Mouse (Mus musculus): Measurements from ENCODE around the gene Vti1a. TPM values are rescaled to one million over a fixed set of nuclear protein-coding genes. Genes with fewer than 3 reads are reported as not detected.

Vti1a gene
- total RNA-seq, 1 experiment = 14.9 TPM

- in situ Hi-C loops (cut with MboI; ENCODE audit: low sequenced_read_pairs in 2 of 2, unreplicated experiment in 2 of 2) = no loop called here
- Histone ChIP-seq H3K36me3 (ENCODE audit: control insufficient read depth, insufficient read depth, low read length, poor library complexity, severe bottlenecking) (no peaks in the 10 kb centered on the region; the same call in 1 of the 2 replicates), H3K9me3 (ENCODE audit: control insufficient read depth, insufficient read depth, low read depth, low read length) (no peaks in the 10 kb centered on the region), H3K27ac (ENCODE audit: insufficient read depth, low read depth, low read length, poor library complexity, severe bottlenecking) (no peak overlapping the region), H3K4me3 (ENCODE audit: insufficient read depth in 1 of 2, low read depth in 1 of 2, low read length in 2 of 2, poor library complexity in 1 of 2, severe bottlenecking in 1 of 2) (no peak overlapping the region), H3K4me1 (ENCODE audit: control insufficient read depth in 2 of 2, insufficient read depth in 2 of 2, low read length in 2 of 2, poor library complexity in 1 of 2) (peaks cover 0 to 8% of the 10 kb centered on the region in 2 experiments; a peak in 1 of 4 replicates), H3K9ac (ENCODE audit: insufficient read depth, low read depth, low read length, poor library complexity, severe bottlenecking) (no peak overlapping the region)
- TF ChIP-seq MAFK (IDR thresholded peaks at IDR 0.05; ENCODE audit: insufficient read depth, low read depth, low read length) (no peak), ZC3H11A (IDR thresholded peaks at IDR 0.05; ENCODE audit: borderline replicate concordance, low read depth, low read length) (no peak), CHD2 (IDR thresholded peaks at IDR 0.05; ENCODE audit: low read depth, low read length) (no peak), HCFC1 (IDR thresholded peaks at IDR 0.05; ENCODE audit: borderline replicate concordance, insufficient read depth, low read length) (no peak), ZNF384 (IDR thresholded peaks at IDR 0.05; ENCODE audit: low read depth, low read length) (no peak)
- DNase-seq (ENCODE audit: low read depth, low spot score) = no peak
These were observed 264.1 kb downstream of the Vti1a start for GRCm38 (mm10) chr19:55580152-55580551.

DNA sequence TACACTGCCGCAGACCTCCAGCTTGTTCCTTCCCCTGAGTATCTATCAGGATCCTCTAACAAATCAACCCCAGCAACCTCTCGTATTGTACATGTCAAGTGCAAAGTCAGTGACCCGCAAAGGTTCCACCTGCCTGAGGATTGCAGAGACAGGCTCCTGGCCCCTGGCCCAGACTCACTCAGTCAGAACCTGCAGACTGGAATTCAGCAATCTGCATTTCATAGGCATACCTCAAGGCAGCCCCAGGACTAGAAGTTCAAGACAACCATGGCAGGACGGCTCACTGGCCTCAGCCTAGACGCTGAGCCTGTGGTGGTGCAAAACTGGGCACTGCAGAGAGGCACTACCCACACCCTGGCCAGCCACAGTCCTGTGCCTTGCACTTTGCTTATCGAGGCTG, 264.6 kb downstream of the Vti1a start:
- Histone ChIP-seq H3K27ac (ENCODE audit: insufficient read depth, low read depth, low read length, poor library complexity, severe bottlenecking) (no peak overlapping the region), H3K9ac (ENCODE audit: insufficient read depth, low read depth, low read length, poor library complexity, severe bottlenecking) (no peak overlapping the region), H3K4me3 (ENCODE audit: insufficient read depth in 1 of 2, low read depth in 1 of 2, low read length in 2 of 2, poor library complexity in 1 of 2, severe bottlenecking in 1 of 2) (no peak overlapping the region), H3K4me1 (ENCODE audit: control insufficient read depth in 2 of 2, insufficient read depth in 2 of 2, low read length in 2 of 2, poor library complexity in 1 of 2) (peaks cover 0 to 8% of the 10 kb centered on the region in 2 experiments; a peak in 1 of 4 replicates), H3K9me3 (ENCODE audit: control insufficient read depth, insufficient read depth, low read depth, low read length) (no peaks in the 10 kb centered on the region), H3K36me3 (ENCODE audit: control insufficient read depth, insufficient read depth, low read length, poor library complexity, severe bottlenecking) (no peaks in the 10 kb centered on the region; the same call in 1 of the 2 replicates)
- no peak for DNase-seq (ENCODE audit: low read depth, low spot score)
- in situ Hi-C loops (cut with MboI; ENCODE audit: low sequenced_read_pairs in 2 of 2, unreplicated experiment in 2 of 2) = no loop called here
- TF ChIP-seq HCFC1 (IDR thresholded peaks at IDR 0.05; ENCODE audit: borderline replicate concordance, insufficient read depth, low read length) (no peak), CHD2 (IDR thresholded peaks at IDR 0.05; ENCODE audit: low read depth, low read length) (no peak), ZNF384 (IDR thresholded peaks at IDR 0.05; ENCODE audit: low read depth, low read length) (no peak), ZC3H11A (IDR thresholded peaks at IDR 0.05; ENCODE audit: borderline replicate concordance, low read depth, low read length) (no peak), MAFK (IDR thresholded peaks at IDR 0.05; ENCODE audit: insufficient read depth, low read depth, low read length) (no peak)

DNA sequence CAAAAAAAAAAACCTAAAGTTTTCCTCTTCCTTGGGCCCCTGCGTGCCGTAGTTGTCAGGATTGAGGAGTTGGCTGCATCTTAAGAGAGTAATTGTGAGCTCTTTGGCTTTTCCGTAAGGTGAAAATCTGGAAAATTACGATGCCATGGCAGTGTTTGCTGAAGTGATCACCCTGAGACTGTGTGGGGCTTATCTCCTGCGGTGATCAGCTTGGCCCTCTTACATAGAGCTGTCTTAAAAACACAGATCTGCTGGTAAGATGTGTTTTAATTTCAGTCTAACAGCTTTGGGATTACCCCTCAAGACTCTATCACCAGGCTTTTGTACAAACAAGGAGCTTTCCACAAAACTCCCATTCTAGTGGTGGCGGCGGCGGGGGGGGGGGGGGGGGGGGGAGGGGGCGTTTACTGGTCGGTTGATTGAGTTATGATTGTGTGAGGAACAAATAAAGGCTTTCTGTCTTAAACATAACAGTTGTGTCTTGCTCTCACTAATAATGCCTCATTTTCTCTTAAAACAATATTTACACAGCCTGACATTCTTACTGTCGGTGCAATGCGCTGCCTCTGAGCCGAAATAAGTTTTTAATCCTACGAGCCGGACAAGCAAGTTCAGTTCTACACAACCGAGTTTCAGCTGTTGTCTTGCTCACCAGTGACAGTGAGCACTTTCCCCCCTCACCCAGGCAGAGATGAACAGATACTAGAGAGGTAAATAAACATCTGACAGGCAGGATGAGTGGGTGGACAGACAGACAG, 267.0 kb downstream of the Vti1a start:
- peaks cover 2 to 11% of the 10 kb centered on the region in 2 experiments; a peak in 3 of 4 replicates for H3K4me1 ChIP-seq (ENCODE audit: control insufficient read depth in 2 of 2, insufficient read depth in 2 of 2, low read length in 2 of 2, poor library complexity in 1 of 2)
- no peak overlapping the region for H3K27ac ChIP-seq (ENCODE audit: insufficient read depth, low read depth, low read length, poor library complexity, severe bottlenecking)
- TF ChIP-seq ZC3H11A (IDR thresholded peaks at IDR 0.05; ENCODE audit: borderline replicate concordance, low read depth, low read length) = no peak
- TF ChIP-seq HCFC1 (IDR thresholded peaks at IDR 0.05; ENCODE audit: borderline replicate concordance, insufficient read depth, low read length) = no peak
- no peak for TF ChIP-seq CHD2 (IDR thresholded peaks at IDR 0.05; ENCODE audit: low read depth, low read length)
- in situ Hi-C loops (cut with MboI; ENCODE audit: low sequenced_read_pairs in 2 of 2, unreplicated experiment in 2 of 2) = no loop called here
- H3K9ac ChIP-seq (ENCODE audit: insufficient read depth, low read depth, low read length, poor library complexity, severe bottlenecking) = no peak overlapping the region
- H3K36me3 ChIP-seq (ENCODE audit: control insufficient read depth, insufficient read depth, low read length, poor library complexity, severe bottlenecking) = no peaks in the 10 kb centered on the region
- H3K4me3 ChIP-seq (ENCODE audit: insufficient read depth in 1 of 2, low read depth in 1 of 2, low read length in 2 of 2, poor library complexity in 1 of 2, severe bottlenecking in 1 of 2) = no peak overlapping the region
- no peaks in the 10 kb centered on the region for H3K9me3 ChIP-seq (ENCODE audit: control insufficient read depth, insufficient read depth, low read depth, low read length)
- no peak for DNase-seq (ENCODE audit: low read depth, low spot score)

- no peak overlapping the region for H3K4me3 ChIP-seq (ENCODE audit: insufficient read depth in 1 of 2, low read depth in 1 of 2, low read length in 2 of 2, poor library complexity in 1 of 2, severe bottlenecking in 1 of 2)
- H3K27ac ChIP-seq (ENCODE audit: insufficient read depth, low read depth, low read length, poor library complexity, severe bottlenecking) = no peak overlapping the region
- in situ Hi-C loops (cut with MboI; ENCODE audit: low sequenced_read_pairs in 2 of 2, unreplicated experiment in 2 of 2) = no loop called here
- no peak overlapping the region for H3K9ac ChIP-seq (ENCODE audit: insufficient read depth, low read depth, low read length, poor library complexity, severe bottlenecking)
- TF ChIP-seq MAFK (IDR thresholded peaks at IDR 0.05; ENCODE audit: insufficient read depth, low read depth, low read length) = no peak
- TF ChIP-seq ZNF384 (IDR thresholded peaks at IDR 0.05; ENCODE audit: low read depth, low read length) = no peak
- TF ChIP-seq ZC3H11A (IDR thresholded peaks at IDR 0.05; ENCODE audit: borderline replicate concordance, low read depth, low read length) = no peak
- no peak for TF ChIP-seq HCFC1 (IDR thresholded peaks at IDR 0.05; ENCODE audit: borderline replicate concordance, insufficient read depth, low read length)
- TF ChIP-seq CHD2 (IDR thresholded peaks at IDR 0.05; ENCODE audit: low read depth, low read length) = no peak
- H3K36me3 ChIP-seq (ENCODE audit: control insufficient read depth, insufficient read depth, low read length, poor library complexity, severe bottlenecking) = no peaks in the 10 kb centered on the region
- H3K4me1 ChIP-seq (ENCODE audit: control insufficient read depth in 2 of 2, insufficient read depth in 2 of 2, low read length in 2 of 2, poor library complexity in 1 of 2) = peaks cover 2 to 20% of the 10 kb centered on the region in 2 experiments
- no peak for DNase-seq (ENCODE audit: low read depth, low spot score)
- H3K9me3 ChIP-seq (ENCODE audit: control insufficient read depth, insufficient read depth, low read depth, low read length) = no peaks in the 10 kb centered on the region
These were observed 269.5 kb downstream of the Vti1a start for GRCm38 (mm10) chr19:55585270-55586224.

Data from ES-E14 (cell line).